In the genomic region with DNA sequence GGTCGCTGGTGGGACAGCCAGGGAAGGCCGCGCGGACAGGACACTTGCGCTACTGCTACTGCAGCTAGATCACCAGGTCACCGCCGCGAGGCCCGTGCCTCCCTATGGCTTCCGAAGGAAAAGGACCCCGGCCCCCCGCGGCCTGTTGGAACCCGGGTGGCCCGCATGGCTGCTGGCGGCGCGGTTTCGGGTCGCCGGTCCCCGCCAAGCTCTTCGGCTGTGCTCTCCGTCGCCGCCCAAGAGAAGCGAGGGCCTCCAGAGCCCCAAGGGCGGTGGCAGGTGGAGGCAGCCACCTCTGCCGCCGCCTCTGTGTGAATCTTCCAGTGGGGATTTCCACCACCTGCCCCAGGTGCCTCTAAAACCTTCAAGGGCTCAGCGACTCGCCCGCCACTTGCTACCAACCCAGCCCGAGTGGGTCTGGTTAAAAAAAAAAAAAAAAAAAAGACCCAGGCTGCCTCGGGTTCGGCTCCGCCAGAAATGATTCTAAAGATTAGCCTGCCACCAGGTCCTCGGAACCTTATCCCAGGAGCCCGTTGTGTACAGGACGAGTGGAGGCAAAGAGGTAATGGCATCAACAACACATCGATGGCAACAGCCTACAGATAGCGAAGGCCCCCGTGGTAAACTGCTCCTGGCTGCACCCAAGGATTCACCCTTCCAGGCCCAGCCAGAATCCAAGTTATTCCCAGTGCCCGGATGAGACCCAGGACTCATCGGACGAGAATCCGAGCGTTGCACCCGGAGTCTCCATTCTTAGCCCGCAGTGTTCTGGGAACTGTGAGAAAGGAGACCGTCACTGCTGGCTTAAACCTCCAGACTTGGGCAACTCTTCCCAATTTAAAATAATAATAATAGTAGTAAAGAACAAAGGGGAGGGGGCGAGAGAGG, we compare ENCODE assay signal across 9 mouse cellular contexts. TPM values are rescaled to one million over a fixed set of nuclear protein-coding genes. Genes with fewer than 3 reads are reported as not detected.
DNase-seq lines count a peak whose midpoint lies in the region; ATAC-seq lines count a peak whose summit lies in the region.
"Had no signal": no experiment of that assay in that cellular context is flagged by ENCODE, and none has a peak within 500 bp of the region (broad histone marks: within the 10 kb centered on the region; RNA-seq: fewer than 3 reads in every experiment).

No protein-coding gene starts in this region.

- no peak overlapping the region for H3K27ac ChIP-seq in heart, embryonic 12.5 days (ENCODE audit: poor library complexity, severe bottlenecking)
- H3K27ac ChIP-seq in hindbrain, embryonic 14.5 days: no peak overlapping the region
- H3K27ac ChIP-seq in midbrain, embryonic 13.5 days: peak overlapping the region; percentile 65

- WGBS in heart, embryonic 12.5 days: 2% methylated on average over 52 of the region's 52 CpGs
- 1% methylated on average over 47 of the region's 52 CpGs for WGBS in hindbrain, embryonic 14.5 days
- WGBS in midbrain, embryonic 13.5 days: 1% methylated on average over 52 of the region's 52 CpGs

- no peak for ATAC-seq in heart, embryonic 12.5 days (ENCODE audit: insufficient number of reproducible peaks, low FRiP score)
- no peak for ATAC-seq in hindbrain, embryonic 14.5 days (ENCODE audit: low FRiP score)
- ATAC-seq in midbrain, embryonic 13.5 days: no peak

- no peak for DNase-seq in heart, adult 9 months (ENCODE audit: low spot score in 2 of 2)
- DNase-seq in MN1 (ENCODE audit: low spot score): peak; percentile 34
- DNase-seq in hindbrain, embryonic 14.5 days (ENCODE audit: low spot score): no peak
- no peak for DNase-seq in gastrocnemius, adult 18-20 months (ENCODE audit: low spot score)
- no peak for DNase-seq in ovary, adult 18-20 months (ENCODE audit: low spot score)
- DNase-seq in gastrocnemius, postnatal 36 days: no peak

- H3K4me1 ChIP-seq in heart, embryonic 12.5 days (replicated peaks): peaks cover 48% of the 10 kb centered on the region
- H3K4me1 ChIP-seq in hindbrain, embryonic 14.5 days (replicated peaks; ENCODE audit: control insufficient read depth, insufficient read depth, low read length): peaks cover 35% of the 10 kb centered on the region
- H3K4me1 ChIP-seq in midbrain, embryonic 13.5 days (replicated peaks): peaks cover 77% of the 10 kb centered on the region

- intact Hi-C loops in gastrocnemius, postnatal 36 days (cut with DNase I): loop anchor here (5.0 to 10.0 kb wide), 3 partner anchors 158 to 1055 kb away; a partner anchor contains a TSS

- H3K4me3 ChIP-seq in heart, embryonic 12.5 days: peak overlapping the region; percentile 65
- H3K4me3 ChIP-seq in hindbrain, embryonic 14.5 days (replicated peaks; ENCODE audit: low read length): peak overlapping the region; percentile 60
- H3K4me3 ChIP-seq in midbrain, embryonic 13.5 days (replicated peaks): peak overlapping the region; percentile 80

- H3K9me3 ChIP-seq in heart, embryonic 12.5 days (replicated peaks): no peaks in the 10 kb centered on the region
- H3K9me3 ChIP-seq in hindbrain, embryonic 14.5 days (ENCODE audit: control insufficient read depth, low read length): no peaks in the 10 kb centered on the region
- no peaks in the 10 kb centered on the region for H3K9me3 ChIP-seq in midbrain, embryonic 13.5 days

- H3K9ac ChIP-seq in heart, embryonic 12.5 days: peak overlapping the region; percentile 78
- peak overlapping the region; percentile 62 for H3K9ac ChIP-seq in hindbrain, embryonic 14.5 days
- peak overlapping the region; percentile 87 for H3K9ac ChIP-seq in midbrain, embryonic 13.5 days (replicated peaks)

- peaks cover 27% of the 10 kb centered on the region for H3K27me3 ChIP-seq in heart, embryonic 12.5 days (replicated peaks)
- peaks cover 71% of the 10 kb centered on the region for H3K27me3 ChIP-seq in hindbrain, embryonic 14.5 days (ENCODE audit: control insufficient read depth, insufficient read depth, low read length)
- H3K27me3 ChIP-seq in midbrain, embryonic 13.5 days: peaks cover 57% of the 10 kb centered on the region

- H3K36me3 ChIP-seq in heart, embryonic 12.5 days: no peaks in the 10 kb centered on the region
- H3K36me3 ChIP-seq in hindbrain, embryonic 14.5 days (replicated peaks; ENCODE audit: control insufficient read depth, insufficient read depth): no peaks in the 10 kb centered on the region
- no peaks in the 10 kb centered on the region for H3K36me3 ChIP-seq in midbrain, embryonic 13.5 days
- H3K36me3 ChIP-seq: G1E had no signal

- peak overlapping the region; percentile 99 for H3K4me2 ChIP-seq in heart, embryonic 12.5 days
- peak overlapping the region; percentile 86 for H3K4me2 ChIP-seq in hindbrain, embryonic 14.5 days (replicated peaks)
- peak overlapping the region; percentile 92 for H3K4me2 ChIP-seq in midbrain, embryonic 13.5 days (replicated peaks)

RNA-seq across cellular contexts. Expression of a gene that starts 2.6 kb away (rescaled TPM):
- 3.9 and 4.6 TPM in 2 replicates for polyA plus RNA-seq in heart, embryonic 12.5 days (2016; fragmentation: Nextera tagmentation; extraction: Ambion mirVana)
- polyA plus RNA-seq in hindbrain, embryonic 14.5 days (2014; fragmentation: Nextera tagmentation; extraction: Ambion mirVana): 6.7 and 7.9 TPM in 2 replicates
- 13.0 and 15.9 TPM in 2 replicates for polyA plus RNA-seq in midbrain, embryonic 13.5 days (2015; fragmentation: Nextera tagmentation; extraction: Ambion mirVana)
- total RNA-seq in gastrocnemius, adult 18-20 months (2021): under 1 TPM; 0.25 to 0.31 TPM
- total RNA-seq in gastrocnemius, postnatal 36 days (2021): under 1 TPM; 0.30 to 0.43 TPM
- polyA plus RNA-seq: G1E had no signal
